Mouse (Mus musculus) heart, embryonic 11.5 days (tissue): ENCODE results near the gene Elf5. TPM values are rescaled to one million over a fixed set of nuclear protein-coding genes. Genes with fewer than 3 reads are reported as not detected.

Experiments used
- polyA plus RNA-seq: library from polyadenylated mRNA; unstranded; fragments of >200 nt; fragmentation: Nextera tagmentation; extraction: Ambion mirVana; gene quantifications from 2 replicates; pipeline ENCODE4 v1.2.1, GENCODE M21; 2014

The Elf5 gene
- polyA plus RNA-seq, 1 experiment from 2014 or later, result not detected

Other genes starting within 250 kb of the Elf5 start
- gene Ehf, start 108.4 kb upstream of the Elf5 start, polyA plus RNA-seq, result 0.33 TPM in 1 of 2 replicates, not detected in the other
- gene Cat, start 73.5 kb downstream of the Elf5 start, polyA plus RNA-seq, result 94.5 and 101 TPM in 2 replicates
- 15.6 and 20.6 TPM in 2 replicates for gene Abtb2, start 154.6 kb downstream of the Elf5 start, polyA plus RNA-seq